Mouse (Mus musculus): ENCODE data around the gene Glrx2. TPM values are rescaled to one million over a fixed set of nuclear protein-coding genes. Genes with fewer than 3 reads are reported as not detected.

Gene Glrx2
- total RNA-seq, 2 experiments from 2014 or later: 70.1 to 76.4 TPM

Other genes with a start within 250 kb of the Glrx2 start
- 1 to 10 TPM; 1.5 to 4.6 TPM for gene B3galt2, start 75.7 kb upstream of the Glrx2 start, total RNA-seq (2021)
- 10 to 100 TPM; 46.0 to 49.2 TPM for gene Cdc73, start 13.4 kb upstream of the Glrx2 start, total RNA-seq (2021)
- gene Trove2, start 60.7 kb downstream of the Glrx2 start, total RNA-seq (2021): 1 to 10 TPM; 3.7 to 3.8 TPM
- 10 to 100 TPM; 21.3 to 25.9 TPM for gene Uchl5, start 60.9 kb downstream of the Glrx2 start, total RNA-seq (2021)